Comparison of ENCODE assay signal across 11 mouse cellular contexts in the genomic region with DNA sequence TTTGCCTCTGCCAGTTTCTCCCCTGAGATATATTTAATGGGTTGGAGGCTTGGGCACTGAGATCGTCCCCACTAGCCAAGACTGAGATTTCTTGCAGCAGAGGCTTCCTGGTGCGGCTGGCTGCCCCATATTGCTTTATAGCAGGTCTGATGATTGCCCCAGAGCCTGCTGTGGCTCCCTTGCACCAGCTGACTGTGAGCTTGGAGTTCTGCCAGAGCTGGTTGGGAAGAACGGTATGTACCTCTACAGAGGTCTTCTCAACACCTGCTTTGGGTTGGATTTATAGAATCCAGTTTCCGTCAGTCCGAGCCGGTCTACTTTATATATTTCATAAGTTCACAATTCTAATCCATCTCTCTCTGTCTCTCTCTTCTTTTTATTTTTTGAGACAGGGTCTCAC. TPM values are rescaled to one million over a fixed set of nuclear protein-coding genes. Genes with fewer than 3 reads are reported as not detected.
DNase-seq lines count a peak whose midpoint lies in the region; ATAC-seq lines count a peak whose summit lies in the region.
"Had no signal": no experiment of that assay in that cellular context is flagged by ENCODE, and none has a peak within 500 bp of the region (broad histone marks: within the 10 kb centered on the region; RNA-seq: fewer than 3 reads in every experiment).

No protein-coding gene starts in this region.

- peak overlapping the region; percentile 37; the same call in 1 of the 2 replicates for H3K27ac ChIP-seq in heart, embryonic 15.5 days
- no peak overlapping the region for H3K27ac ChIP-seq in heart, embryonic 10.5 days
- H3K27ac ChIP-seq: neural tube, embryonic 12.5 days had no signal

- no peaks in the 10 kb centered on the region for H3K27me3 ChIP-seq in heart, embryonic 15.5 days
- no peaks in the 10 kb centered on the region for H3K27me3 ChIP-seq in heart, embryonic 10.5 days (ENCODE audit: insufficient read depth, poor library complexity, severe bottlenecking)
- H3K27me3 ChIP-seq: CH12.LX; neural tube, embryonic 12.5 days had no signal

- no peak overlapping the region for H3K4me3 ChIP-seq in heart, embryonic 15.5 days
- no peak overlapping the region for H3K4me3 ChIP-seq in heart, embryonic 10.5 days
- H3K4me3 ChIP-seq: neural tube, embryonic 12.5 days had no signal

- no peak for ATAC-seq in heart, embryonic 15.5 days (replicated peaks; ENCODE audit: insufficient number of reproducible peaks, insufficient read depth, low FRiP score, low read depth)
- ATAC-seq in CD4-positive, CD25-positive, alpha-beta regulatory T cell, adult 4 months = no peak
- ATAC-seq in monocyte, adult 5-6 weeks (replicated peaks; ENCODE audit: insufficient number of reproducible peaks, low FRiP score, low TSS enrichment, poor library complexity, severe bottlenecking) = no peak

- no peaks in the 10 kb centered on the region for H3K9me3 ChIP-seq in heart, embryonic 15.5 days (replicated peaks)
- H3K9me3 ChIP-seq in heart, embryonic 10.5 days = no peaks in the 10 kb centered on the region
- H3K9me3 ChIP-seq: neural tube, embryonic 12.5 days had no signal

- H3K36me3 ChIP-seq in heart, embryonic 15.5 days = no peaks in the 10 kb centered on the region
- peaks cover 9% of the 10 kb centered on the region for H3K36me3 ChIP-seq in heart, embryonic 10.5 days
- H3K36me3 ChIP-seq: neural tube, embryonic 12.5 days had no signal

- no peak overlapping the region for H3K4me2 ChIP-seq in heart, embryonic 15.5 days
- H3K4me2 ChIP-seq: neural tube, embryonic 12.5 days had no signal

- no peak for DNase-seq in heart, embryonic 10.5 days (ENCODE audit: low spot score)
- peak; percentile 75 for DNase-seq in NIH3T3 (ENCODE audit: low read depth)
- peak; percentile 43 for DNase-seq in brain, adult 2 months (ENCODE audit: low read depth, low spot score)
- DNase-seq in kidney, postnatal 36 days = peak; percentile 74 to 85
- no peak for DNase-seq in layer of hippocampus, adult 11-12 months (ENCODE audit: low spot score)

- peaks cover 29% of the 10 kb centered on the region for H3K4me1 ChIP-seq in heart, embryonic 15.5 days (replicated peaks)
- H3K4me1 ChIP-seq in heart, embryonic 10.5 days = peaks cover 22% of the 10 kb centered on the region

- 52% methylated on average over 6 of the region's 6 CpGs for WGBS in heart, embryonic 15.5 days
- 90% methylated on average over 6 of the region's 6 CpGs for WGBS in heart, embryonic 10.5 days

- H3K9ac ChIP-seq in heart, embryonic 15.5 days = no peak overlapping the region
- H3K9ac ChIP-seq: neural tube, embryonic 12.5 days had no signal

RNA-seq across cellular contexts. Expression of gene Tulp1, which starts 59.4 kb away (rescaled TPM):
- polyA plus RNA-seq in heart, embryonic 15.5 days (2015; fragmentation: Nextera tagmentation; extraction: Ambion mirVana) = 2.6 and 4.3 TPM in 2 replicates
- 5.0 and 5.7 TPM in 2 replicates for polyA plus RNA-seq in heart, embryonic 10.5 days (2016; fragmentation: Nextera tagmentation; extraction: Ambion mirVana)
- polyA plus RNA-seq in CD4-positive, CD25-positive, alpha-beta regulatory T cell, adult 4 months (2017; shearing (Covaris generic)) = under 1 TPM in 1 of 2 experiments, not detected in 1; 0.34 TPM
- total RNA-seq in monocyte, adult 5-6 weeks (2017) = not detected in 3 replicates
- total RNA-seq: CH12.LX; megakaryocyte, adult 5-6 weeks had no signal

Comparison
In these comparisons a context has a peak if more than half of its experiments do, and no peak if none do; other contexts are left out.
1. DNase-seq: peak in NIH3T3 (single experiment), brain, adult 2 months (single experiment) and kidney, postnatal 36 days (2 of 2); none in heart, embryonic 10.5 days (single experiment) and layer of hippocampus, adult 11-12 months (single experiment).